Mouse (Mus musculus) right cerebral cortex, adult 18-20 months (tissue): ENCODE measurements at regions not wholly inside any gene's neighbourhood (a gene's known extent, or its start where the extent isn't known, plus 50 kb on each side); places are given as distances from the start of the nearest gene placed in this dataset.
"Not testable (repeated sequence)": the region's sequence is repeated elsewhere in the genome, so short reads cannot be mapped to it uniquely, and the experiment has no call there.

ENCODE experiments used
- DNase-seq: peaks from one replicate; pipeline ENCODE4 v3.0.0; 2022; ENCODE audit warnings: mixed read lengths

GRCm38 (mm10) chr4:131432591-131433177 is 405.4 kb downstream of the Ptpru start:
- no peak for DNase-seq

- DNase-seq: peak; percentile 22
These were observed 402.9 kb downstream of the Ptpru start for GRCm38 (mm10) chr4:131435222-131435621.

- no peak for DNase-seq
These were observed 399.7 kb downstream of the Ptpru start for GRCm38 (mm10) chr4:131438403-131438802.

GRCm38 (mm10) chr4:131438883-131439282 is 399.2 kb downstream of the Ptpru start:
- DNase-seq: no peak

- DNase-seq: no peak
These were observed 397.2 kb downstream of the Ptpru start for GRCm38 (mm10) chr4:131440845-131441244.

GRCm38 (mm10) chr4:131443518-131443917 is 394.6 kb downstream of the Ptpru start:
- no peak for DNase-seq

GRCm38 (mm10) chr4:131450296-131450695 is 387.8 kb downstream of the Ptpru start:
- DNase-seq: not testable (repeated sequence)

GRCm38 (mm10) chr4:131457551-131457950 is 380.5 kb downstream of the Ptpru start:
- no peak for DNase-seq

- DNase-seq: no peak
These were observed 378.3 kb downstream of the Ptpru start for GRCm38 (mm10) chr4:131459746-131460145.

GRCm38 (mm10) chr4:131461312-131461711 is 376.8 kb downstream of the Ptpru start:
- no peak for DNase-seq

- DNase-seq: no peak
These were observed 376.4 kb downstream of the Ptpru start for GRCm38 (mm10) chr4:131461728-131462127.

GRCm38 (mm10) chr4:131475023-131475422 is 363.1 kb downstream of the Ptpru start:
- DNase-seq: no peak

- no peak for DNase-seq
These were observed 359.2 kb downstream of the Ptpru start for GRCm38 (mm10) chr4:131478923-131479322.

GRCm38 (mm10) chr4:131483958-131484605 is 354.0 kb downstream of the Ptpru start:
- no peak for DNase-seq

- DNase-seq: no peak
These were observed 353.4 kb downstream of the Ptpru start for GRCm38 (mm10) chr4:131484607-131485111.

- peak; percentile 60 for DNase-seq
These were observed 352.8 kb downstream of the Ptpru start for GRCm38 (mm10) chr4:131485126-131485825.

GRCm38 (mm10) chr4:131486821-131487220 is 351.3 kb downstream of the Ptpru start:
- DNase-seq: peak; percentile 81

- no peak for DNase-seq
These were observed 349.8 kb downstream of the Ptpru start for GRCm38 (mm10) chr4:131488246-131488645.

GRCm38 (mm10) chr4:131489056-131489455 is 349.0 kb downstream of the Ptpru start:
- DNase-seq: no peak

- DNase-seq: no peak
These were observed 346.1 kb downstream of the Ptpru start for GRCm38 (mm10) chr4:131491960-131492359.

- no peak for DNase-seq
These were observed 344.4 kb downstream of the Ptpru start for GRCm38 (mm10) chr4:131493726-131494125.

GRCm38 (mm10) chr4:131496900-131497299 is 341.2 kb downstream of the Ptpru start:
- no peak for DNase-seq

GRCm38 (mm10) chr4:131500928-131501650 is 337.0 kb downstream of the Ptpru start:
- peak; percentile 65 for DNase-seq
